Mouse (Mus musculus) common myeloid progenitor, adult 5-6 weeks (primary cell): ENCODE data around the gene Rnf212. TPM values are rescaled to one million over a fixed set of nuclear protein-coding genes. Genes with fewer than 3 reads are reported as not detected.

Experiments
- total RNA-seq: library from RNA; stranded (forward); fragments of 200-1000, 187-1606 nt; gene quantifications from 2 replicates; pipeline ENCODE4 v1.2.3, GENCODE M21; 2017

Rnf212 gene
- total RNA-seq, 1 experiment from 2014 or later = 0.78 TPM

Other genes starting within 250 kb of the Rnf212 start
- 0.27 TPM in 1 of 2 replicates, not detected in the other for gene Cplx1, start 225.0 kb downstream of the Rnf212 start, total RNA-seq
- gene Gak, start 145.2 kb downstream of the Rnf212 start, total RNA-seq = 102 and 105 TPM in 2 replicates
- 17.2 and 19.9 TPM in 2 replicates for gene Tmem175, start 145.2 kb downstream of the Rnf212 start, total RNA-seq
- gene Idua, start 114.7 kb downstream of the Rnf212 start, total RNA-seq = 6.6 and 12.9 TPM in 2 replicates
- 6.2 and 12.8 TPM in 2 replicates for gene Dgkq, start 105.3 kb downstream of the Rnf212 start, total RNA-seq
- 3.9 and 5.1 TPM in 2 replicates for gene Slc26a1, start 99.4 kb downstream of the Rnf212 start, total RNA-seq
- 1.6 and 3.7 TPM in 2 replicates for gene Fgfrl1, start 82.6 kb downstream of the Rnf212 start, total RNA-seq
- gene Tmed11, start 20.4 kb upstream of the Rnf212 start, total RNA-seq = not detected in 2 replicates
- not detected in 2 replicates for gene Vmn2r8, start 33.9 kb upstream of the Rnf212 start, total RNA-seq
- not detected in 2 replicates for gene Vmn2r9, start 77.6 kb upstream of the Rnf212 start, total RNA-seq
- not detected in 2 replicates for gene Vmn2r10, start 231.5 kb upstream of the Rnf212 start, total RNA-seq